Mouse (Mus musculus) kidney, embryonic 16.5 days (tissue): ENCODE measurements at regions not wholly inside any gene's neighbourhood (a gene's known extent, or its start where the extent isn't known, plus 50 kb on each side); places are given as distances from the start of the nearest gene placed in this dataset.

Experiments
- ATAC-seq: fragments of 200-750 bp; cut with Nextera tagmentation; 2 replicates; pipeline ENCODE4 v1.8.0; 2017; ENCODE audit warnings: moderate TSS enrichment; ENCODE audit not compliant: low FRiP score, low TSS enrichment
- H3K27ac ChIP-seq: fragments of 300-500 bp; sonication (generic); 2 replicates; pipeline ENCODE4 v1.5.1; 2014; ENCODE audit warnings: low read length
- H3K27me3 ChIP-seq: fragments of 300-500 bp; sonication (generic); 2 replicates; pipeline ENCODE4 v1.6.1; 2014; ENCODE audit warnings: low read length, control low read depth, mixed read lengths; ENCODE audit not compliant: insufficient read depth
- H3K36me3 ChIP-seq: fragments of 300-500 bp; sonication (generic); 2 replicates; pipeline ENCODE4 v1.6.1; 2014; ENCODE audit warnings: low read length, control low read depth, mixed read lengths; ENCODE audit not compliant: insufficient read depth
- H3K4me1 ChIP-seq: fragments of 300-500 bp; sonication (generic); 2 replicates; pipeline ENCODE4 v1.6.1; 2014; ENCODE audit warnings: low read length, control low read depth, mixed read lengths; ENCODE audit not compliant: insufficient read depth
- H3K4me2 ChIP-seq: fragments of 300-500 bp; sonication (generic); replicated peaks from 2 replicates; pipeline ENCODE4 v1.6.1; 2014; ENCODE audit warnings: low read depth, low read length
- H3K4me3 ChIP-seq: fragments of 300-500 bp; sonication (generic); 2 replicates; pipeline ENCODE4 v1.5.1; 2014; ENCODE audit warnings: mild to moderate bottlenecking, low read length
- H3K9ac ChIP-seq: fragments of 300-500 bp; sonication (generic); replicated peaks from 2 replicates; pipeline ENCODE4 v1.6.1; 2014; ENCODE audit warnings: low read length
- H3K9me3 ChIP-seq: fragments of 300-500 bp; sonication (generic); 2 replicates; pipeline ENCODE4 v1.6.1; 2016; ENCODE audit warnings: low read length, control low read depth
- WGBS: fragments of 180-500 bp; shearing (Covaris S2); extraction: QIAGEN DNeasy Blood & Tissue Kit; methylation state at CpG from one replicate; pipeline ENCODE4 v1.1.7; 2014; 5-methylcytosine and 5-hydroxymethylcytosine counted together

DNA sequence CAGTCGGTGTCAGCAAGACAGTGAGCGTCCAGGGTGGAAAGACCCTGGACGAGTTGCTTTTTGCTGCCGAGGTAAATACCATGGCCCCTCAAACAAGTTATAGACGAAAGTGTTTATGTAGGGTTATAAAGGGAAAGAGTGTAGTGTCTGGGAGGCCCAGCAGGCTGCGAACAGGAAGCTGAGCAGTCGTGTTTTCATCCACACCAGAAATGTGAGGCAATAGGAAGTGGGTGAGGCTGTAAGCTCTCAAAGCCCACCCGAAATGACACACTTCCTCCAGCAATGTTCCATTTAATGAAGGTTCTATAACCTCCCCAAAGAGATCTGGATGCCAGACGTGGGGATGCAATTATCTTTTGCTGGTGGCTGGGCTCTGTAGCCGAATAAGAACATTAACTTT lies 451.5 kb downstream of the Etnk1 start:
- no peak overlapping the region for H3K4me2 ChIP-seq
- 52% methylated on average over 10 of the region's 10 CpGs for WGBS
- H3K27me3 ChIP-seq = no peaks in the 10 kb centered on the region
- H3K27ac ChIP-seq = no peak overlapping the region
- H3K9me3 ChIP-seq = no peaks in the 10 kb centered on the region
- no peaks in the 10 kb centered on the region for H3K36me3 ChIP-seq
- no peak overlapping the region for H3K9ac ChIP-seq
- no peaks in the 10 kb centered on the region for H3K4me1 ChIP-seq
- no peak for ATAC-seq
- H3K4me3 ChIP-seq = no peak overlapping the region

- no peaks in the 10 kb centered on the region for H3K9me3 ChIP-seq
- WGBS = 90% methylated on average over 2 of the region's 2 CpGs
- no peak overlapping the region for H3K9ac ChIP-seq
- no peaks in the 10 kb centered on the region for H3K36me3 ChIP-seq
- no peaks in the 10 kb centered on the region for H3K27me3 ChIP-seq
- no peak overlapping the region for H3K4me2 ChIP-seq
- H3K4me1 ChIP-seq = no peaks in the 10 kb centered on the region
- ATAC-seq = no peak
- no peak overlapping the region for H3K4me3 ChIP-seq
- no peak overlapping the region for H3K27ac ChIP-seq
These were observed 453.6 kb downstream of the Etnk1 start for GRCm38 (mm10) chr6:143620583-143620982.

DNA sequence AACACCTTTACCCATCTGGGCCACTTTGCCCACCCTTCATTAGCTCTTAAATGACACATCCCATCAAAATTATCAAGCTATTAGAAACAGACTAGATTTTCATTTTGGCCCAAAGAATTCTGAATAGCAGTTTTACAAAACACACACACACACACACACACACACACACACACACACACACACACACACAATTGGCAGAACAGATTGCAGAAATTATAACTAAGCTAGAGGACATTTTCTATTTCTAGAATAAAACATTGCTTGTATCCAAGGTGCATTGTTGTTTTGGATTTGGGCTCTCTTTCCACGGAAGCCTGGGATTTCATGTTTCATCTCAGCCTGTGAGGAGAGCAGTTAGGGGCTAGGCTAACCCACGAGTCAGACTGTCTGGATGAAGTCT lies 455.1 kb downstream of the Etnk1 start:
- H3K4me3 ChIP-seq = no peak overlapping the region
- WGBS = 83% methylated on average over 2 of the region's 2 CpGs
- no peaks in the 10 kb centered on the region for H3K27me3 ChIP-seq
- no peak for ATAC-seq
- no peak overlapping the region for H3K4me2 ChIP-seq
- H3K27ac ChIP-seq = no peak overlapping the region
- H3K4me1 ChIP-seq = no peaks in the 10 kb centered on the region
- H3K9me3 ChIP-seq = no peaks in the 10 kb centered on the region
- H3K9ac ChIP-seq = no peak overlapping the region
- H3K36me3 ChIP-seq = no peaks in the 10 kb centered on the region

GRCm38 (mm10) chr6:143624901-143625300 lies 457.9 kb downstream of the Etnk1 start:
- H3K27ac ChIP-seq = no peak overlapping the region
- no peaks in the 10 kb centered on the region for H3K4me1 ChIP-seq
- H3K9ac ChIP-seq = no peak overlapping the region
- H3K4me2 ChIP-seq = no peak overlapping the region
- no peak for ATAC-seq
- no peaks in the 10 kb centered on the region for H3K9me3 ChIP-seq
- H3K4me3 ChIP-seq = no peak overlapping the region
- H3K27me3 ChIP-seq = no peaks in the 10 kb centered on the region
- WGBS = 86% methylated on average over 3 of the region's 3 CpGs
- H3K36me3 ChIP-seq = no peaks in the 10 kb centered on the region

DNA sequence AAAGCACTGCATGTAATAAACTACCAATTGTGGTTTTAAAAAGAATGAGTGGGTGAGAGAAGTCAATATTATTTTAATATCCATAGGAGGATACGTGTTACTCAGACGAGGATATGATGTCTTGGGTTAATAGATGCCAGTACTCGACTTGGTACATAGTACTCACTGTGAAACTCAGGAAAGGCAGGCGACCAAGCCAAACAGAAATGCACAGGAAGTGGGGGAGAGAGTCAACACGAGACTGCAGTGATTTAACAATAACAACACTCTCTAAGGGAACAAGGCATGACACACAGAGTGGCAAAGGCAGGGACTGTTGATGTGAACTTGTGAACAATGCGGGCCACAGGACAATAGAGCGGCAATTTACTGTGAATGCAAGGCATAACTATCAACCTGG lies 464.6 kb downstream of the Etnk1 start:
- Histone ChIP-seq H3K36me3 (no peaks in the 10 kb centered on the region), H3K9me3 (no peaks in the 10 kb centered on the region), H3K4me2 (no peak overlapping the region), H3K27me3 (no peaks in the 10 kb centered on the region), H3K4me3 (no peak overlapping the region), H3K4me1 (no peaks in the 10 kb centered on the region), H3K9ac (no peak overlapping the region), H3K27ac (no peak overlapping the region)
- 0 out of 2 replicates have a peak, but pooled peaks have one; percentile 39 for ATAC-seq
- WGBS = 48% methylated on average over 7 of the region's 7 CpGs

DNA sequence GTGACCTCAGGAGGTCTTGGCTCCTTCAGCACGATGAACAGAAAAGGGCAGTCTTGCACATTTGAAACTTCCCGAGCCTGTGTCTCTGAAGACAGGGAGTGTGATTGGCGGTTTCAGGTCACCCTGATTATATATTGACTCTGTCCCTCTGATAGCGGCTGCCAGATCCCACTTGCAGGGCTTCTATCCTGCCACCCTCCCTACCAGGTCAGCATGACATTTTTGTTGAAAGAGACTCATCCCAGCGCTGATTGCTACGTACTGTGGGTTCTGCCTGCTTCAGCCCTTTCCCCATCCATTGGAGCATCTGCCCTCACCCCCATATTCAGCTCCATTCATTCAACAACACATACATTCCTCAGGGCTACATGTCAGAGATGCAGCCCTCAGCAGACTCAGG lies 466.7 kb downstream of the Etnk1 start:
- WGBS = 68% methylated on average over 6 of the region's 6 CpGs
- Histone ChIP-seq H3K27ac (no peak overlapping the region), H3K36me3 (no peaks in the 10 kb centered on the region), H3K27me3 (no peaks in the 10 kb centered on the region), H3K9ac (no peak overlapping the region), H3K4me1 (no peaks in the 10 kb centered on the region), H3K9me3 (no peaks in the 10 kb centered on the region), H3K4me3 (no peak overlapping the region), H3K4me2 (no peak overlapping the region)
- no peak for ATAC-seq

GRCm38 (mm10) chr6:143634334-143634733 lies 467.3 kb downstream of the Etnk1 start:
- Histone ChIP-seq H3K27ac (no peak overlapping the region), H3K4me2 (no peak overlapping the region), H3K4me3 (no peak overlapping the region), H3K27me3 (no peaks in the 10 kb centered on the region), H3K9ac (no peak overlapping the region), H3K9me3 (no peaks in the 10 kb centered on the region), H3K36me3 (no peaks in the 10 kb centered on the region), H3K4me1 (no peaks in the 10 kb centered on the region)
- ATAC-seq = peak; percentile 39; the same call in 1 of the 2 replicates
- WGBS = 74% methylated on average over 10 of the region's 10 CpGs

DNA sequence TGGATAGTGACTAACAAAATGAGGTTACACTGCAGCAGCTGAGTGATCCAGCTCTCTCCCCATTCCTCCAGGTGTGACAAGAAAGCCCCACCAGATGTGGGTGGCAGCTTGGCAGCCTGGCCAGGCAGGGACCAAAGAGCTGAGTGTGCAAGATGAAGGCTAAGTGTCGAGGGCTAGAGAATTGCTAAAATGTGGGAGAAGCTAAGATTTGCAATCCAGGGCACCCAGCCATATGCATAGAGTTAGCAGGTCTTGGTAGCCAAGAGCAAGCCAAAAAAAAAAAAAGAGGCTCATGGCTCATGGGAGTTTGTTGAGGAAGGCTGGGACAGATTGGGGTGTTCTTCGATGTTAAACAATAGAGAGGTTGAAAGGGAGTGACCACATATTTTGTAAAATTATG lies 468.0 kb downstream of the Etnk1 start:
- ATAC-seq = no peak
- H3K27ac ChIP-seq = no peak overlapping the region
- WGBS = 86% methylated on average over 2 of the region's 2 CpGs
- H3K4me2 ChIP-seq = no peak overlapping the region
- H3K9ac ChIP-seq = no peak overlapping the region
- H3K27me3 ChIP-seq = no peaks in the 10 kb centered on the region
- no peaks in the 10 kb centered on the region for H3K36me3 ChIP-seq
- H3K4me1 ChIP-seq = no peaks in the 10 kb centered on the region
- H3K4me3 ChIP-seq = no peak overlapping the region
- no peaks in the 10 kb centered on the region for H3K9me3 ChIP-seq

DNA sequence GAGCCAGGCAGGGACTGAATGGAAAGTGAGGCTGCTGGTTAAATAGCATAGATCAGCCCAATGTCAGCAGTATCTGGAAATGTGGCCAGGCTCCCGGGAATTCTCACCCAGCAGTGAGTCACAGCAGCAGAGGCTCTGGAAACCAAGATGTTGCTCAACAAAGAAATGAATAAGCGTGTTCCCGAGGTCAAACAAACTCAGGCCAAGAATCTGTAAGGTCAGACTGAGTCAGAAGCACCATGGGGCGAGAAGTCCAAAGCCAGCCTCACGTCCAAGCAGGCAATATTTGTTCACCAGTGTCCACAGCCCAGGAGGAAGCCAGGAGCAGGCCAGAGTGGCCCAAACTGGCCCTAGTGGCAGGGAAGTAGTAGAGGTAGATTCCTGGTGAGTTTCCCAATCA lies 473.6 kb downstream of the Etnk1 start:
- no peaks in the 10 kb centered on the region for H3K27me3 ChIP-seq
- H3K9me3 ChIP-seq = no peaks in the 10 kb centered on the region
- no peak overlapping the region for H3K27ac ChIP-seq
- no peaks in the 10 kb centered on the region for H3K36me3 ChIP-seq
- H3K4me3 ChIP-seq = no peak overlapping the region
- no peak for ATAC-seq
- H3K4me2 ChIP-seq = no peak overlapping the region
- WGBS = 71% methylated on average over 5 of the region's 5 CpGs
- no peaks in the 10 kb centered on the region for H3K4me1 ChIP-seq
- H3K9ac ChIP-seq = no peak overlapping the region

- no peaks in the 10 kb centered on the region for H3K9me3 ChIP-seq
- no peaks in the 10 kb centered on the region for H3K36me3 ChIP-seq
- H3K4me3 ChIP-seq = no peak overlapping the region
- H3K27me3 ChIP-seq = no peaks in the 10 kb centered on the region
- H3K9ac ChIP-seq = no peak overlapping the region
- 82% methylated on average over 3 of the region's 3 CpGs for WGBS
- no peak overlapping the region for H3K27ac ChIP-seq
- no peaks in the 10 kb centered on the region for H3K4me1 ChIP-seq
- no peak overlapping the region for H3K4me2 ChIP-seq
- no peak for ATAC-seq
These were observed 475.0 kb downstream of the Etnk1 start for GRCm38 (mm10) chr6:143642052-143642451.

GRCm38 (mm10) chr6:143645989-143646388 lies 479.0 kb downstream of the Etnk1 start:
- Histone ChIP-seq H3K27ac (no peak overlapping the region), H3K4me1 (no peaks in the 10 kb centered on the region), H3K36me3 (no peaks in the 10 kb centered on the region), H3K27me3 (no peaks in the 10 kb centered on the region), H3K9ac (no peak overlapping the region), H3K4me3 (no peak overlapping the region), H3K4me2 (no peak overlapping the region), H3K9me3 (no peaks in the 10 kb centered on the region)
- ATAC-seq = no peak
- WGBS = 65% methylated on average over 4 of the region's 4 CpGs
